Mouse (Mus musculus) cerebellum, adult 9-11 months (tissue): ENCODE measurements around the gene Mtif3.
"Not testable (repeated sequence)": the region's sequence is repeated elsewhere in the genome, so short reads cannot be mapped to it uniquely, and the experiment has no call there.

Experiments
- DNase-seq: peaks from one replicate; pipeline ENCODE4 v3.0.0; 2022

Gene Mtif3

DNA sequence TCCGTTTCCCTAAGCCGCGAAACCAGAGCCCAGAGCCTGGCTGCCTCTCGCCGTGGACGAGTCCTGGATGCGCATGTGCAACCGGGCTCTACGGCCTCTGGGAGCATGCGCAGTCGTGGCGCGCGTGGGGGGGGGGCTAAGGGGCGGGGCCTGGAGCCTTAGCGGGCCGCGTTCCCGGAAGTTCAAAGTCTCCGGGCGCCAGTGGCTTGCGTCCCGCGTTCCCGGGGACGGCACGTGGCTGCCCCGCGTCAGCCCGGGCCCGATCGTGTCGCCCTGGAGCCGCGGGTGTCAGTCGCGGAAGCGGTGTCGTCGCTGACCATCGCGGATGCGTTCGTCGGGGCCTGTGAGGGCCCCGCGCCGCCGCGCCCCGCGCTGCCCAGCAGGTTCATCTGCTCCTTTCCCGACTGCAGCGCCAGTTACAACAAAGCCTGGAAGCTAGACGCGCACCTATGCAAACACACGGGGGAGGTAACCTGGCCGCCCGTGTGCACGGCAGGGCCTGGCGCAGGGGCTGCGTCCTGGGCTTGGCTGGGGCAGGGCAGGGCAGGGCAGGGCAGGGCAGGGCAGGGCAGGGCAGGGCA, 15.0 kb downstream of the Mtif3 start, which contains the start of gene Gtf3a:
Gene Gtf3a, plus strand, starts transcription at position 150 of the 581 bp plus-strand sequence.
- peak; percentile 75 for DNase-seq

DNA sequence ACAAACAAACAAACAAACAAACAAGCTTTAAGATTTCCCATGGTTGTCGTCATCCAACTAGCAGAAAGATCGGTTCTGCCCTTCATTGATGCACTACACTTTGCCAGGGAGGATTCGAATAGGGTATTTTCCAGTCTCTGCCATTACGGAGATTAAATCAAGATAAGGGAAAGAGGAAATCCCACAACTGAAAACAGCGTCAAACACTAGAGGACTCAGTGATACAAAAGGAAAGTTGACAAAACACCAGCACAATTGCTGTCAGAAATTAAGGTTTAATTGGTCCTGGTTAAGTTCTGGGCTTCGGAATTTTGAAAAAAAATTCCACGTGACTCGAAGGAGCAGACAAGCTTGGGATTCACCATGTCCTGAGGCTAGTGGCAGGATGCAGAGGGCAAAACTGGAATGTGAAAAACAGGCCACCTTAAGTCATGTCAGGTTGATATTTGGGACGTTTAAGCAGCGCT, 15.5 kb downstream of the Mtif3 start:
- no peak for DNase-seq

DNA sequence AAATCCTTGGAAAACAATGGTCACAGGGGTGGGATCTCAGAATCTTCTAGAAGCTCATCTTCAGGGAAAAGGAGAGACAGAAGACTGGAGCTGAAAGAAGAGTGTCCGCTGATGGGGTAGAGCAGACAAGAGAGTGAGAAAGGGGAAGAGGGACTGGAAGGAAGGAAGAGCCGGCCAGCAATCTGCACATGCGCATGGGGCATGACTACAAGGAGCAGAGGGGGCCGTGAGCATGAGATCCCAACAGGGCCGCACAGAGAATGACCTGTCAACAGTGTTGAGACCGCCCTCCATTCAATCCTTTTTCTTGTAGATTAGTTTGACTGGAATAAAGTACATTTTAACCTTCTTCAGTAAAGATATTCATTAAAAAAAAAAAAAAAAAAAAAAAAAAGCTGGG, 16.1 kb downstream of the Mtif3 start:
- DNase-seq: no peak

DNA sequence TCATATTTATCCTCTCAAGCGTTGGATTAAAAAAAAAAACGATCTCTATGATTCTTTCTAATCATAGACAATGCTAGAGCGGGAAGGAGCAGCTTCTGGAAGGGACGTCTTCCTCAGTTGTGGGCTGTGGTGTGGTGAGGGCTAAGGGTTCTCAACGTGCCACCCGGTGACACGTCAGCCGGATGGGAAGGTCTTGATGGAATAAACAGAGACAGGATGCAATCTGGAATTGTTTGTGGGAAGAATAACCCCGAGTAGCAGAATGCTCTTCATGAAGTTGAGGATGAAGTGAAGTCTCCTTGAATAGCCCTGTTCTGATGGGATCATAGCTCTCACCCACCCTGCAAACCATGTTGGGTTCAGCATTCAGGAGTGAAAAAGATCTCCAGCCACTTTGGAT, 16.9 kb downstream of the Mtif3 start:
- no peak for DNase-seq

DNA sequence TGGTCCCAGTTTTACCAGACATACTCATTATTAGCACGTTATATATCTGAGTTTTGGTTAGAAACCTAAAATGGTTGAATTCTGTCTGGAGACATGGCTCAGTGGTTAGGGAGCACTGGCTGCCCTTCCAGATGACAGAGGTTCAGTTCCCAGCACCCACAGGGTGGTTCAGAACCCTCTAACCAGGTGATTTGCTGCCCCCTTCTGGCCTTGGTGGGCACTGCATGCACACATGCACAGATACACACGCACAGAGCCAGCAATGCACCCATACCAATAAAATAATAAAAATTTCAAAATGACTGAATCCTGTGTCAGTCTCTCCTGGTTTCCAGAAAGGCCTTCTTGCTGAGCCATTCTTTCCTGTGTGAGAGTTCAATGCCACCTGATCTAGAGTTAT, 19.0 kb downstream of the Mtif3 start:
- DNase-seq: no peak

DNA sequence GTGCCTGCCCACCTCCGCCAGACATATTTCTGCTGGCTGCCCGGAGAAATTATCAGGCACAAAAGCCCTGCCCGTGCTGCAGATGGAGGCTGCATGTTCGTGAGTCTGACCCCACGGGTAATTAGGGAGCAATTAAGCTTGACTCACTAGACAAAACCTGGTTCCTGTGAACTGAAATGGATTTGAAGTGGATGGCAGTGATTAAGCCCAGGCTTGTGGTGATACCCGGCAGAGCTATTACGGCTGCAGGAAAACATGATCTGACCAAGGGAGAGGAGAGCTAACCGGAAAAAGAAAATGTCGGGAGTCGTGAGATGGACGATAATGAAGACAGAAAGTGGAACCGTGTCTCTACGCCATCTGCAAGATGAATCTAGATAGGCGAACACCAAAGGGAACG, 20.6 kb downstream of the Mtif3 start:
- DNase-seq: no peak

DNA sequence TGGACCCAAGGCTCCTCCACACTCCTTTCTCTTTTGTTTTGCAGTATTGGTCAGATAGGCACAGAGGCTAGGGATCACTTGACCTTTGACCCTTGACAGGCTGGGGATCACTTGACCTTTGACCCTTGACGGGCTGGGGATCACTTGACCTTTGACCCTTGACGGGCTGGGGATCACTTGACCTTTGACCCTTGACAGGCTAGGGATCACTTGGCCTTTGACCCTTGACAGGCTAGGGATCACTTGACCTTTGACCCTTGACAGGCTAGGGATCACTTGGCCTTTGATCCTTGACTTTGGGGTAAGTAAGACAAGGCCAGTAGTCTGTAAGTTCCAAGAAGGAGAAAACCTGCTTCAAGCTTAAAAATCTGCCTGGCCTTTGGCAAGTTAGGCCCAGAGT, 21.7 kb downstream of the Mtif3 start:
- not testable (repeated sequence) for DNase-seq

DNA sequence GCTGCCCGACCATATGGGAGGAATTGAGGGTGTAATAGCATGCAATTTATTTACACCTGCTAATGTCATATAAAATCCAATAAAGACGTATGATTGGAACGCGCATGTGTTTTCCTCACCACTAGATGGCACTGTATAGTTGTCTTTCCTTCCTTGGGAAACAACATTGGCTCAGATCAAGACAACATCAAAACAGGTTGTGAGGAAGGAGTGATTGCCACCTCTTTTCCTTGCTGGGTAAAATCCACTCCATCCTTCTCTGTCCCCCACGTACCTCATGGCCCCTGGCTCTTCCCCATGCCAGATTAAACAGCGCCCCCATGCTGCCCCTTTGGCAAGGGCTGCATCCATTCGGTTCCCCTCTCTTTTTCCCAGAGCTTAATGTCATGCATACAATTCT, 23.4 kb downstream of the Mtif3 start:
- no peak for DNase-seq

DNA sequence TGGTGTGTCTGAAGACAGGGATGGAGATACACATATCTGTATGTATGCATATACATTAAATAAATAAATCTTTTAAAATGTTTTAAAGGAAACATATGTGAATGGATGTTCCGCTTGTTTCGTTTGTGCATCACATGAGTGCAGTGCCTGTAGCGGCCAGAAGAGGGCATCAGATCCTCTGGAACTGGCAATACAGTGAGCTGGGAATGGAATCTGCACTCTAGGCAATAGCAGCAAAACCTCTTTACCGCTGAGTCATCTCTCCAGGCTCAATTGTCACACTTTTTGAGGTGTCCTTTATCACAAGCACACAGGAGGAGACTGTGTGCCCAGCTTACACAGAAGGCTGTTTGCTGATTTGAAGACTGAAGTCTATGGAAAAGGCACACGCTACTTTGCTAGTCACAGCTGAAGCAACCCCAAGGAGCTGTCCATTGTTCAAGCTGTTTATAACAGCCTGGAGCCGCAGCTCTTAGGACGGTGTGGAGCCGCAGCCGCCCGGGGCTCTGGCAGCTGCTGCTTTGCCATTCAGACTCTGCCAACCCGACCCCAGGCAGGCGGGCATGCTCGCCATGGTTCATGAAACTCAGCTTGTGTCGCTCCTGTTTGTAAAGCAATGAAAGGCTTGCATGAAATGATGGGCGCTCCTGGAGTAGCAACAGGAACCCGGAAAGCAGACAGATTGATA, 24.3 kb downstream of the Mtif3 start:
- DNase-seq: no peak

DNA sequence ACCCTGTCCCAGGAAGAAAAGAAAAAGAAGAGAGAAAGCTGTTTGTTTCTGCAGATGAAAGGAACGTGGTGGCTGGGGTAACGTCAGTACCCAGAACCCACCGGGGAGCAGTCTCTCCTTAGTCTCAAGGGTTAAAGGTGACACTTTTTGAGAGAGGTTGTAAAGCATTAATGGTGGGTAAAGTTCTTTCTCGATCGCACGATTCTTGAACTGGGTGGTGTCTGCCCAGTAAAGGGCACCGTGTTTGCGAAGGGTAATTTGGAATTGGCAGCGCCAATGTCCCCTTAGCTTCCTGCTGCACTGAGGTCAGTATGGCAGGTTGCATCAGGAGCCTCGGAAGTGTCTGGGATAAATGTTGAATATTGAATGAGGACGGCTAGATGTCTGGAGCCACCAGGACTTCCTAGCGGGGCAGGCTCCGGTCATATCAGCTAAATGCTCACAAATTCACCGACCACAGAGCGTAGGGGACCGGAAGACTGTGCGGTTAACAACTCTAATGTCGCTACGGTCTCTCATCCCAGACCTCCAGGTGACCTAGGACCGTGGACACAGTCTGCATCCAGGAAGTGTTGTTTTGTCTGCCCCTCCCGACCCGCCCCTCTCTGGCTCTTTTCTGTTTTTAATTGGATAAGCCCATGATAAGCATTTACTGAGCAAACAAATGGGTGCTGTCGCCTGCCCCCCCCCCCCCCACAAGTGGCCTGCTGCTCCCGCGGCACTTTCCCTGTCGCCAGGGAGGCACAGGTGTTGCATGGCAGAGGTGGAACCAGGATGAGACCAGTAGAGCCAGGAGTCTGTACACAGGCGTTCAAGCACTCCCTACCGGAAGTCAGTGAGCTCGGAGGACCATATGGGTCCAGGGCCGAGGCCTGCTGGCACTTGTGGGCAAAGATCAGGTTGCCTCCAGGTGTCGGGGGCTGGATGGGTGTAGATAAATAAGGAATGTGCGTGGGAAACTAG, 25.8 kb downstream of the Mtif3 start:
- no peak for DNase-seq

DNA sequence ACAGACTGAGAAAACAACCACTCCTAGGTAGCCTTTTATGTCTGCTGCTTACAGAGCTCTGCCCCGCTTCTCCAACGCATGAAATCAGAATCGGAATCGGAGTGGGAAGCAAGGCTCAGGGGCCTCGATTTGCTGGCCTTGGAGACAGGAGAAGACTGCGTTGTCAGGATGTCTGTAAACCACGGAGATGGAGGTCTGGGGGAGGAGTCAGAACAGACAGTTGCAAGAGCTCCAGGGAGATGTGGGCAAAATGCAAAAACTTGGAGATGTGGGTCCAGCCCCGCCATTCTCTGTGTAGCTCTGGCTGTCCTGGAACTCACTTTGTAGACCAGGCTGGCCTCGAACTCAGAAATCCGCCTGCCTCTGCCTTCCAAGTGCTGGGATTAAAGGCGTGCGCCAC, 30.1 kb downstream of the Mtif3 start:
- no peak for DNase-seq

DNA sequence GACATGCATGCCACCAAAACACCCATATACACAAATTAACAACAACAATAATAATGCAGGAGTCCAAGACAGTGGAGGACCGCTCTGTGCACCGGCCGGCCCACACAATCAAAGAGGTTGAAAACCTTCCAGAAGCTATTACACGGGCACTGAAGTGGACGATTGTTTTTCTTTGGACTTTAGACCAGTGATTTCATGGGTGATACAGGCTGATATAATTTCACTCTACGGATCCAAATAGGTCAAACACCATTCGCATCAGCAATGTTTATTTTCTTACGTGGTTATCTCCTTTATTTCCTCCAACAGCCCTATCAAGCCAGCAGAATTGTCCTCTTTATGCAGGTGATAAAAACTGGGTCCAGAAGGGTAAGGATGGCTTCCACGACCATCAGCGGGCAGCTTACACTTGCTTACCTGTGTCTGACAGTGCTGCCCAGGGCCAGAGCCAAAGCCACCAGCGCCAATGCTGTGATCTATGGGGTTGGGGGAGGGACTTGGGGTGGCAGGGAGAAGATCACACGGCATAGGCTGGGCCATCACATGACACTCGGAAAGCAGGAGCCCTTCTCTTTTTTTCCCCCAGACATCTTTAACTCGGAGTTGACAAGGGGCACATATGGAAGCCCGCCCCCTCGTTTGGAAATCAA, 31.6 kb downstream of the Mtif3 start:
- no peak for DNase-seq

DNA sequence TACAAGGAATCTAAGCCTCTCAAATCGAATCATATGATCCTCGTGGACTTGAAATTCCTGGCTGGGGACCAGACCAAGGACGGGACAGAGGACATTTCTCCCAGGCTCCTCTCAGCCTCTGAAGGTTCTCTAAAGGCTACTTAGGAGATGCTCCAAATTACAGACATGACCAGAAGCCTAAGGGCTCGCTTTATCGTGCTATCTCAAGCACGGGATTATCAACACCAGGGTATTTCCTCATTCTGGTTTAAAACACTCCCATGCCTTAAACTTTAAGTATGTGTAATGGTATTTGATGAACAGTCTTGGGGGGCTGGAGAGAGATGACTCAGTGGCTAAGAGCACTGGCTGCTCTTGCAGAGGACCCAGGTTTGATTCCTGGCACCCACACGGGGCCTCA, 32.2 kb downstream of the Mtif3 start:
- DNase-seq: no peak

DNA sequence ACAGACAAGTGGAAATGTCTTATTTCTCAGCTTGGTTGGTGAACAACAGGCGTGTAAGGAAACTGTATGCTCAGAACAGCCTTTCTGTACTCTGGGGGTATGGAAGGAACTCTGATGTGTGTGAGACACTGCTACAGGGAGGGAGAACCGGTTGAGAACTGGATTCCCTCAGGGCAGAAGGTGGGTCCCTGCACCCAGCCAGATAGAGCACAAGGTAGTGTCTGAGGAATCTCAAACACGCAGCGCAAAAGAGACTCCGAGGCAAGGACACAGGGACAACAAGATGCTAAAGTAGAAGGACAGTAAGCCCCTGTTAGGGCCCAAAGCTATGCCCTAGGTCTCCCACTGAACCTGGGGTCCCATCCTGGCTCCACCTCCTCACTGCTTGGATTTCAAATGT, 36.9 kb downstream of the Mtif3 start:
- no peak for DNase-seq

DNA sequence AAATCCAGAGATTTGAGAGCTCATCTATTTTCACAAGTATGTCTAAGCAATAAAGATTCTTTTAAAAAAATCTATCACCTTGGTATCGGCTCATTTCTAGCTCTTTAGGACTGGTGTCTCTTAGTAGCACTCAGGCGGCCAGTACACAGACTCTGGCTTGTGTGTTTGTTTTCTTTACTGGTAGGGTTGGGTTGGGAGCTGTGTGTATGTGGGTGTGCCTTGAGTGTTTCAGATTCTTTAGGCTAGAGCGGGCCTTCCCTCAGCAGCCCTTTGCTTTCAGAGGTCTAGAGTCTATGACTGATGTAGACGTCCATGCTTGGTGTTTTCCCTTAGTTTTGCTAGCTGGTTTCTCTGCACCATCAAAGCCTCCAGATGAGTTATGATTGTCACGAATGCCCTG, 40.1 kb downstream of the Mtif3 start:
- no peak for DNase-seq

DNA sequence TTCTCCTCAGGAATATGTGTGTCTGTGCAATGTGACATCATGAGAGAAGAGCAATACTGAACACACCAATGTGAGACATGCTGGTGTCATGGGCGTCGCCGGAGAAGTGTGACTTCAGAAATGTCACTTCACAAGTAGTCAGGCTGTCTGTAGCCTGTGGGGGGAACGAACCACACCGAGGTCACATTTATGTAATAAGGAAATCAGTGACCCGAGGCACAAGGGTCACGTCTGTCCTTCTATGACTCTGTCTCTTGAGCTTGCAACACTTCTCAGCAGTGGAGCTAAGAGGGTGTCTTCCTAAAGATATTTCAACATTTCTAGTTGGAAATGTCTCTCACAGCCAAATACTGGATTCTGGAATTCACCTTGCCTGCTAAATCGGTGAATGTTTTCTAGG, 42.4 kb downstream of the Mtif3 start:
- no peak for DNase-seq

DNA sequence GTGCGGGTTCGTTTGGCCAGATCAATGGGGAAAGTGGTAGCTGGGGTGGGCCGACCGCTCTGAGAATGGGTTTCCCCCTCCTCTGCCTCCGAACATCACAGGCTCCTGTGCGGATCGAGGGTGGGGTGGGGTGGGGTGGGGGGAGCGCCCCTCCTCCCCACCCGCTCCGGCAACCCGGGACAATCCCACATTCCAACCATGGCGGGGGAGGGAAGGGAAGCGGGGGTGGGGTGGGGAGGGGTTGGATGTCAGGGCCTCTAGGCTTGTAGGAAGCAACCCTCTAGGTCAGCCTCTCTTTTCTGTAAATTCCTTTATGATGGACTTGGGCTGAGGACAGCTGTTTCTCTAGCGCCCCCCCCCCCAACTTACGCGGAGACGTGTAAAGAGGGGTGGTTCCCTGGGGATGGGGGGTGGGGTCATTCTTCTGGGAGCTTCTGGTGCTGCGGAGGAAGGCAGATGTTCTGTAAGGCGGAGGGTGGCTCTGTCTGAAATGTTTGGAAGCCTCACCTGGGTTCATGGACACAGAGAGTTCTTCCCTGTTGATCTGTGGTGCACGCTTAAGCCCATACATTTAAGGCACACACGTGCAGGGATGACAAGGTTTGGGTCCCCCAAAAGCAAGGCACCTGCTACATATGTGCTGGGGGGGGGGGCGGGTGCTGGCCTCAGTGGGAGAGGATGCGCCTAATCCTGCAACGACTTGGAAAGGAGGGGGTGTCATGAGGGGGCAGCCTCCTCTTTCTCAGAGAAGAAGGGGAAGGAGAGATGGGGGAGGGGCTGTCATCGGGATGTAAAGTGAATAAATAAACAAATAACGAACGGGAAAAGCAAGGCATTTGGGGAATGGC, 43.1 kb downstream of the Mtif3 start:
- no peak for DNase-seq

DNA sequence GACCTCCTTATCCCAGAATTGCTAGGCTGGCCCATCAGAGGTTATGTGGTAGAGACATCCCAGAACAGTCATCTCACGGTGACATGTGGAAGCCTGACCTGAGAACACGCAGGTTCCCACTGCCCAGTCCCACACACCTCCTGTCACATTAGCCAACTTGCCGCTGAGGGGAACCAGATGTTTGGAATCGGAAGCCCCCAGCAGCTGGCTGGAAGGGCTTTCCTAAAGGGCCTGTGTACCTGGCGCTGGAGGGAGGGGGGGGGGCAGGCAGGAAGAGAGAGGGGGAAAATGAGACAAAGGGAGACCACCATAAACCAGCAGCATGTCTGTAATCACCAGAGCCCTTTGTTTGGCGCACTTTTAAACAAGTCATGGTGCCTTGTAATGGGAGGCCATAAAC, 43.7 kb downstream of the Mtif3 start:
- DNase-seq: no peak

DNA sequence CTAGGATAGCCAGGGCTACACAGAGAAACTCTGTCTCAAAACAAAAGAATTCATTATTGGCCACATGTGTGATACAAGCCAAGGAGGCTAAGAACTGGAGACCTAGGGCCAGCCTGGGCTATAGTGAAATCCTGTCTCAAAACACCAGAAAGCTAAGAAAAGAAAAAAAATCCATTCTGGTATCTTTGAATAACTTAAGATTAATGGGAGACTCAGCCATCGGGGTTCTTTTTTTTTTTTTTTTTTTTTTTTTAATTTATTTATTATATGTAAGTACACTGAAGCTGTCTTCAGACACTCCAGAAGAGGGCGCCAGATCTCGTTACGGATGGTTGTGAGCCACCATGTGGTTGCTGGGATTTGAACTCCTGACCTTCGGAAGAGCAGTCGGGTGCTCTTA, 46.2 kb downstream of the Mtif3 start:
- DNase-seq: not testable (repeated sequence)

DNA sequence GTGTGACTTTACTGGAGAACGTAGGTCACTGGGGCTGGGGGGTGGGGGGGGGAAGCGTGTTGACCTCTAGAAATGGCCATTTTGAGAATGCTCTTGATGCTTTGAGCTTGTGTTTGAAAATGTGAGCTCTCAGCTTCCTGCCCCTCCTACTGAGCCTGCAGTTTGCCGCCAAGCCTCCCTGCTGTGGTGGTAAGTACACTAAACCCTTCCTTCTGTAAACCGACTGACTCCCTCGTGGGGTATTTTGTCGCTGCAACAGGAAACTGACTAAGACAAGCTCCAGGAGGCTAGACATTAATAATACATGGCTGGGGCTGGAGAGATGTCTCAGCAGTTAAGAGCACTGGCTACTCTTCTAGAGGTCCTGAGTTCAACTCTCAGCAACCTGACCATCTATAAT, 46.8 kb downstream of the Mtif3 start:
- no peak for DNase-seq

DNA sequence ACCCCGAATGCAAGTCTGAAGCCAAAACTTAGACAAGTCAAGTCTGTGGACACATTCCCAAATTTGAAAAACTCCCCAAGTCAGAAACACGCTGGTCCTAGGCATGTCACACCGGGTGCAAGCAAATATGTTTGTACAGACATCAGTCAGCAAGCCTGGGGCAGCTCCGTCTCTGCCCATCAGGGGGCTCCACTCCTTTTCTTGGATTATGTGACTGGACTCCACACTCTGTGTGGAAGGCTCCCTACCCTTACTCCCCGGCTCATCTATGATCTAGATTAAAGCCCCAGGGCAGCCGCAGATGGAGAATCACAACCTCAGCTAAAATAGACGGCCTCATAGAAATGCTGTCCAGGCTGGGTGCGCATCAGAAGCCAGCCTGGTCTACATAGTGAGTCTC, 47.3 kb downstream of the Mtif3 start:
- DNase-seq: no peak

DNA sequence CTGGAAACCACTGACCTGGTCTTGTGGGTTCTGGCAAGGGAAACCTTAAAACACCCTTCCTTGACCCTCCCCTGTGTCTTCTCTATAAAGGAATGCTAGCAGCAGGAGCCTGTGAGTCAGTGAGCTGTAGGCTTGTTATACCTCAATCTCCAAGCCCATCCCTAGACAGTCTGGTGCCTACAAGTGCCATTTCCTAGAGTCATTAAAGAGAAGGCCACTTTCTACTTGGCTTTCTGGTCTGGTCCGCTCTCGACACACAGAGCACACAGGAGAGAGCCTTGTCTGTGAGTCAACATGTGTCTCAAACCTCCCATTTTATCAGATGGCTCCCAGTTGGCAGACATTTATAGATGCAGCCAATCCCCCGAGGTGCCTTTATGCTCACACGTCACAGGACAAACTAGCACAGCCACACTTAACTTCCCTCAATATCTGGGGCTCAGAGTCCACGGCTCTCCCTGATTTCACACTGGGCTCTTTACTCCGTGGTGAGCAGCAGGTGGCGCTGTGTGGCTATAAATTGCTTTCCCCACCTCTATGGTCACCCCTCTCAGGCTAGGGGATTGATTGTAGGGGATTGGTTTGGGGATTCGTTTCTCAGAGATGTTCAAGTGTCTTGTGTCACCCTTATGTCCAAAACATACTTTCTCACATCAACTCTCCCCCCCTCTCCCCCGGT, 49.4 kb downstream of the Mtif3 start:
- DNase-seq: peak; percentile 4
